Mouse (Mus musculus): Measurements from ENCODE around the gene Adcy4.
A peak's percentile ranks its signal among the peaks of the same experiment; 100 is the strongest.

Adcy4 gene

GRCm38 (mm10) chr14:55783958-55784235 is at the start of gene Adcy4:
Adcy4 (minus strand) TSS chr14:55784095.
- DNase-seq (ENCODE audit: low read depth, low spot score), result no peak

GRCm38 (mm10) chr14:55833126-55833525 is 49.2 kb upstream of the Adcy4 start:
- DNase-seq (ENCODE audit: low read depth, low spot score), result no peak

DNA sequence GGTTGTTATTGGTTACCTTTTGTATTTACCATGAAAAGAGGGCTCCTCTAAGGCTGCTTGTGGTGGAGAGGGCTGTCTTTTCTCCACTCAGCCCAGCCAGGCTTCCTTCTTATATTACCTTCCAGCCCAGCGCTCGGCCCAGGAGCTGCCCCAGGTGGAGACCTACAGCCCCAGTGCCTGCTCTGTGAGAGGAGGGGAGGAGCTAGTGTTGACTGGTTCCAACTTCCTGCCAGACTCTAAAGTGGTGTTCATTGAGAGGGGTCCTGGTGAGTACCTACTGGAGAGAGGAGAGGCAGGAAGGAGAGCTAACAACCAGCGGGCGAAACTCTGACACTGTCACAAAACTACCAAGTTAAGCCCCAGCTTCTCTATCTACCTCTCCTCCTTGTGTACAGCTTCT is 46.4 kb upstream of the Adcy4 start:
- DNase-seq (ENCODE audit: low read depth, low spot score), result no peak

DNA sequence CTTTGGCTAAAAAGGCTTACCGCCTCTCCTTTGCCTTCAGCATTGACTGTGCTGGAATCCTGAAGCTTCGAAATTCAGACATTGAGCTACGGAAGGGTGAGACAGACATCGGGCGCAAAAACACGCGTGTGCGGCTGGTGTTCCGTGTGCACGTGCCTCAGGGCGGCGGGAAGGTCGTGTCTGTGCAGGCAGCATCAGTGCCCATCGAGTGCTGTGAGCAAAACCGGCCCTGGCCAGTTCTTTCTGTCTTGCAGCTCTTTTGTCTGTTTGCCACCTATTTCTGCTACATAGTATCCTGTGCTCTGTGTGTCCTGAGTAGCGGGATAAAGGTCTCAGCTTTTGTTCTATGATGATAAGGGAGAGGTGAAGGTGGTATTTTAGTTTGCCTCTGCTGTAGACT is 46.0 kb upstream of the Adcy4 start:
- DNase-seq (ENCODE audit: low read depth, low spot score), result no peak

GRCm38 (mm10) chr14:55828716-55829263 is 44.9 kb upstream of the Adcy4 start:
- DNase-seq (ENCODE audit: low read depth, low spot score), result no peak

DNA sequence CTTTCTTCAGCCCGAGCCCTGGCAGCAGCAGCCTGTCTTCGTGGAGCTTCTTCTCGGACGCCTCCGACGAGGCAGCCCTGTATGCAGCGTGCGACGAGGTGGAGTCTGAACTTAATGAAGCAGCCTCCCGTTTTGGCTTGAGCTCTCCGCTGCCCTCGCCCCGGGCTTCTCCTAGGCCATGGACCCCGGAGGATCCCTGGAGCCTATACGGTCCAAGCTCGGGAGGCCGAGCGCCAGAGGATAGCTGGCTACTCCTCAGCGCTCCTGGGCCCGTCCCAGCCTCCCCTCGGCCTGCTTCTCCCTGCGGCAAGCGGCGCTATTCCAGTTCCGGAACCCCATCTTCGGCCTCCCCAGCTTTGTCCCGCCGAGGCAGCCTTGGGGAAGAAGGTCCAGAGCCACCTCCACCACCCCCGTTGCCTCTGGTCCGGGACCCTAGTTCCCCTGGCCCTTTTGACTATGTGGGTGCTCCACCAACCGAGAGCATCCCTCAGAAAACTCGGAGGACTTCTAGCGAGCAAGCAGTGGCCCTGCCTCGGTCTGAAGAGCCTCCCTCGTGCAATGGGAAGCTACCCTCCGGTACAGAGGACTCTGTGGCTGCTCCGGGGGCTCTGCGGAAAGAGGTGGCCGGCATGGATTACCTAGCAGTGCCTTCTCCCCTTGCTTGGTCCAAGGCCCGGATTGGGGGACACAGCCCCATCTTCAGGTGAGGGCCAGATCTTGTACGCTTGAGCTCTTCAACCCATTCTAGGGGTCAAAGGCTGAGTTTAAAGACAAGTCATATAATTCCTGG is 42.9 kb upstream of the Adcy4 start:
- no peak for DNase-seq (ENCODE audit: low read depth, low spot score)

- no peak for DNase-seq (ENCODE audit: low read depth, low spot score)
These were observed 42.2 kb upstream of the Adcy4 start for GRCm38 (mm10) chr14:55826142-55826541.

DNA sequence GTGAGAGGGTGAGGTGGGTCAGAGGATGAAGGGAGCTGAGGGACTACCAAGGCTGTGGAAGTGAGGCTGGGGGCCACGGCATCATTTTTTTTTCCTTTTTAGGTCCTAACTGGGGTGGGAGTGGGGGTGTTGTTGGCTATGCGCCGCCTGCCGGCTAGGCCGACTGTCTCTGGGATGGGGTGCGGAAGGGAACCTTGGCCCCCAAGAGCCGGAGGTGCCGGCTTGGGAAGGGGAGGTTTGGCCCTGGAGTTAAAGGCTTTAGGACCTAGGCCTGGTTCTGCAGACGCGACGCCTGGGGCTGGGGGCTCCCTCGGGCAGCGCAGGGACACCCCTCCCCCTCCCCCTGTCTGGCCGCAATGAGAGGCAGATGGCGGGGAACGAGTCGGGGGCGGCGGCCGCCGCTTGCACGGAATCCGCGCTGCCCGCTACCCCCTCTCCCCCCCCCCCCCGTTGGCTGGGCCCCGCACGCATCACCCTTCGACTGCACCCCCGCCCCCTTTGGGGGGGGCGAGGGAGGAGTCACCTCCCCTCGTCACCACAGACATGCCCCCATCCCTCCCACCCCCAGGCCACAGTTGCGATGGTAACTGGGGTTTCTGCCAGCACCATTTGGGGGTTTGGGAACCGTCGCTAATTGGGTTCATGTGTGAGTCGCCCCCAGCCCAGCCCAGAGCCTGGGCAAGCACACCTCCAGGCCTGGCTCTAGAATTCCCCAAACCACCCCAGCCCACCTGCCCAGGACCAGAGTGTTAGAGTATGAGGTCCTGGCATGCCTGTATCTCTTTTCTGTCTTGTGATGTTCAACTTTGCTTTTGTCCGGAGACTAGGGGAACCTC is 41.5 kb upstream of the Adcy4 start:
- DNase-seq (ENCODE audit: low read depth, low spot score), result no peak

DNA sequence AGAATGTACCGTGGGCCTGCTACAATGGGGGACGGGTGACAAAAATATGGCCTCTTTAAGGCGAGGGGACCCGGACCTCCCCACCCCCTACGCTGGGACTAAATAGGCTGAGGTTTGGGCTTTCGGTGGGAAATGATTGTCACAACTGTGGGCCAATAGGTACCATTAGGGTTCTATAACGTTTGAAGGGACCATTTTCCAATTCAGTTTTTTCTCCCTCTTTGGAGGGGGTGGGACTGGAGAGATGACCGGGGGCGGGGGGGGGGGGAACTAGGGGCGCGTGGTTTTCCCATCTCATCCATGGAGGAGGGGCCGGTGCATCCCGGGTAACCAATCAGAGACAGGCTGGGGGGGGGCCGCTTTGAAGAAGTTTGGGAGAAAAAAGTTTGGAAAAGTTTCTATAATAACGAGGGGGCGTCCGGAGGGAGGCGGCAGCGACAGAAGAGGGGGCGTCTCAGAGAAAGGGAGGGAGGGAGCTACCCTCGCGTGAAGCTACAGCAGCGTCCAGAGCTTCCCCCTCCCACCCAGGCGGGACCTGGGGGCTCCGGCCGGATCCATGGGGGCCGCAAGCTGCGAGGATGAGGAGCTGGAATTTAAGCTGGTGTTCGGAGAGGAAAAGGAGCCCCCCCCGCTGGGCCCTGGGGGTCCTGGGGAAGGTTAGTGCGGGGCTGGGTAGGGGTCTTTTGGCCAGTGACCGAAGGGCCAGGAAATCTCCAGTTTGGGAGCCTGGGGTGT is 40.8 kb upstream of the Adcy4 start:
- DNase-seq (ENCODE audit: low read depth, low spot score), result no peak

- DNase-seq (ENCODE audit: low read depth, low spot score), result no peak
These were observed 40.1 kb upstream of the Adcy4 start for GRCm38 (mm10) chr14:55824001-55824480.

DNA sequence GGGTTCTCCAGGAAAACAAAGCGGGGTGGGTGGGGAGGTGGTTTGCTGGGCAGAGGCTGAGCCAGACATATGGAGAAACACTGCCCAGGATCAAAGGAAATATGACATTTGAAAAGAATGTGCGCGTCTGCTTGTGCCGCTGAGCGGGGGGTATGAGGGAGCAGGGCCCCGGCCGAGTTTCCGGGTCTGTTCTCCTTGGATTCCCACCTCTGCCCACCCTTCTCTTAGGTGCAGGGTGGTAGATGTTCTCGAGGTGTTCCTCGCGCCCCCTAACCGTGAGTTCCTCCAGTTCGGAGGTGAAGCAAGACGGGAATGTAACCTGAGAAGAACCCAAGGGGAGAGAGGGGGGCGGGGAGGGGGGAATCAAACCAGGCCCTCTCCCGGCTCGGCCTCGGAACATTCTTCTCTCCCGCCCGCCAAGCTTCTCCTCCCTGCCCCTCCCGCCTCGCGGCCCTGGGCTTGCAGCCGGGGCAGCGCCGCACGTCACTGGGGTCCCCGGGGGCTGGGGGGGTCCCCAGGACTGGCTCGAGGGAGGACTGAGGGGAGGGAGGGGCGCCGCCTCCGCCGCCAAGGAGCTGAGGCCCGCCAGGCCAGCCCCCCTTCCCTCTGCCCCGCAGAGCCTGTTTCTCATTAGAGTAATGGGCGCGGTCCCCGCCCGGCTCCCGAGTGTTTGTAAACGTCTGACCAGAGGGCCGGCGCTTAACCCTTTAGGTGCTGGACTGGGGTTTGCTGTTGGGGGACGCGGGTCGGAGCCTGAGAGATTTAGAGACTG is 39.3 kb upstream of the Adcy4 start, which contains the start of gene Nfatc4:
Gene Nfatc4, plus strand, starts transcription at position 154 of the 772 bp plus-strand sequence.
- peak; percentile 85 for DNase-seq (ENCODE audit: low read depth, low spot score)

- peak; percentile 77 for DNase-seq (ENCODE audit: low read depth, low spot score)
These were observed 38.6 kb upstream of the Adcy4 start for GRCm38 (mm10) chr14:55822435-55822990.

DNA sequence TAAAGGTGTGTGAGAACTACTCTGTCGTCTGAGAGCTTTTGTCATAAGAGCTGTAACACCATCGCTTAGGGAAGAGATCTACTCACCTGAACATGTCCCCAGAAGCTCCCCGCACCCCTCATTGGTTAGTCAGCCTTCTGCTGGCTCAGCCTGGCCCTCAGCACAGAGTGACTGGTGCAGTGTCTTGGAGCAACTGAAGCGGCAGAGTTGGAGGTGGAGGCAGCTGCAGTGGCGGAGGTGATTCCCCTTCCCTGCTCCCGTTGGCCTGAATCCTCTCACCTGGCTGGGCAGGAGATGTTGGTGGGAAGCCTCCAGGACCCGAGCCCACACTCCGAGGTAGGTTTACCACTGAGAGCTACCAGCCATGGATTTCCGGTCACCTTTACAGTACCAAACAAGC is 36.7 kb upstream of the Adcy4 start:
- no peak for DNase-seq (ENCODE audit: low read depth, low spot score)

GRCm38 (mm10) chr14:55819845-55820405 is 36.0 kb upstream of the Adcy4 start:
- no peak for DNase-seq (ENCODE audit: low read depth, low spot score)

GRCm38 (mm10) chr14:55815310-55815751 is 31.4 kb upstream of the Adcy4 start:
- DNase-seq (ENCODE audit: low read depth, low spot score), result no peak

DNA sequence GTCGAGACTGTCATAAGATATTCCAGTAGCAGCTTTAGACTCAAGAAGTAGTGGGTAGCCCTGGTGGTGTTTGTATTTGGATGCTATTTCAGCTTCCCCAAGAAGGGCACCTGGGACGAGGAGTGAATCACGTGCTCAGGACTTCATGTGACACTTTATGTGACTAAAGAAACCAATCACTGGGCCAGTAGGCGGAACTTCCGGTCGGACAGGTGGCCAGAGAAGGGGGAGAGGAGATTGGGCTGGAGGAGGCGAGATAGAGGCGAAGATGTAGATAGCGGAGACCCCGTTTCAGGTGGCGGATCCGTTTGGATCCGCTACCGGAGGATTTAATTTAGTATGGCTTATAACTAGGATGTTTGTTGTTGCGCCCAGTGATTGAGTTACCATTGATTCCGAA is 31.0 kb upstream of the Adcy4 start:
- DNase-seq (ENCODE audit: low read depth, low spot score), result no peak

DNA sequence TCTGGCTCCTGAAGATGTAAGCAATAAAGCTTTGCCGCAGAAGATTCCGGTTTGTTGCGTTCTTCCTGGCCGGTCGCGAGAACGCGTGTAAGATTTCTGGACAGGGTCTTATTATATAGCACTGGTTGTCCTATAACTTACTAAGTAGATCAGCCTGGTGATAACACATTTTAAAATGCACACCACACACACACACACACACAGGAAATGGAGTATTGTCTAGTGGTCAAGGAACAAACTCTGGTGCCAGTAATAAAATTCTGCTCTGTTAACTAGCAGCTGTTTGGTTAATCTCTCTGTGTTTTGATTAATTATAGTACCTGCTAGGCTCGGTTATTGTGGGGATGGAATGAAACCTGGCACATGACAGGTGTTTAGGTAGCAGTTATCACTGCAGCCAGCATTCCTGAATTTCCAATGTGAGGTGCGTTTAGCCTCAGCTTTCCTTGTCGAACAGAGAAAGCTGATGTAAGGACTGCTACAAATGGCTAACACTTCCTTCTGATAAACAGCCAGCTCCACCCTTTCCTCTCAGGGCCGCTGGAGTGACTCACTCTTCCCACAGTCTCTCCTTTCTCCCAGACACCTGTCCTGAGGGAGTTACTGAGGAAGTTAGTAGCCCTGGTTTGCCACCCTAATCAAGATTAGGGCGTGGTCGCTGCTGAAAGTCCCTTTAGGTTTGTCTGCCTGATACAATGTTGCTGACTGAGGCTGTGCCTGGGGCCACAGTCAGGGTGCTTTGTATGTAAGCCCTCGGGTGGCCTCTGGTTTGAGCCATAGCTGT is 11.7 kb upstream of the Adcy4 start:
- DNase-seq (ENCODE audit: low read depth, low spot score), result no peak

DNA sequence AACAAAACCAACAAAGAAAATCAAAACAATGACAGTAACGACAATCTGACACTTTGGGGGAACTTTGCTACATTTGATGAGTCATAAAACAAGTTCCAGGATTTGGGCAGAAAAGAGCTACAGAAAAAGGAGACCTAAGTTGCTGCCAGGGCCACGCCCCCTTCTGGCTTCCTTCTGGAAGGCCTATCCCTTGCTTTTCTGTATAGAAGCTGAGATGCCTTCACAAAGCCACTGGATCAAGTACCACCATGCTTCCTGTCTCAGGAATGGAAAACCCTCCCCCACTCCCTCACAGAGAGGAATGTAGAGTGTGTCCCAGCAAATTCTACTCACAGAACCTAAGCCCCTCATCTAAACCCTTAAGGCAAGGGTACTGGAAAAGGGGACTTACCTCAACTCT is 10.1 kb upstream of the Adcy4 start:
- no peak for DNase-seq (ENCODE audit: low read depth, low spot score)

DNA sequence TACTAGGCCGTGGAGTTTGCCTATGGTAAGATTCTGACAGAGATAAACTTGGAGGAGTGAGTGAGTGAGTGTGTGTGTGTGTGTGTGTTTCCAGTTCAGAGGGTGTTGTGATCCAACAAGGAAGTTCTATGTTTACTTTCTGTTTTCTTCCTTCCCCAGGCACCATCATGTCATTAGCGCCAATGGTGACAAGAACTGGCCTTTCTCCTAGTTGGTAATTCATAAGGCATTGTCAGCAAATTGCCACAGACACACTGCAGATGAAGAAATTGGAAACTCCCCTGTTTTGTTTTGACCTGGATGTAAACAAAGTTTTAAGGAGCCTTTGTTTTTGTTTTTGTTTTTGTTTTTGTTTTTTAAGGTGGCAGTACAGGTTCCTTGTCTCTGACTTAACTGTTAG is 9.6 kb upstream of the Adcy4 start:
- no peak for DNase-seq (ENCODE audit: low read depth, low spot score)

Data from WW6 (cell line).